Mouse (Mus musculus) intestine, embryonic 16.5 days (tissue): ENCODE data around the gene Ptger3. TPM values are rescaled to one million over a fixed set of nuclear protein-coding genes. Genes with fewer than 3 reads are reported as not detected.

Source experiments
- ATAC-seq: fragments of 200-750 bp; cut with Nextera tagmentation; 2 replicates; pipeline ENCODE4 v1.8.0; 2017; ENCODE audit warnings: moderate TSS enrichment, moderate library complexity
- H3K27ac ChIP-seq: fragments of 300-500 bp; sonication (generic); 2 replicates; pipeline ENCODE4 v1.5.1; 2014; ENCODE audit warnings: mild to moderate bottlenecking, low read length
- H3K27me3 ChIP-seq: fragments of 300-500 bp; sonication (generic); replicated peaks from 2 replicates; pipeline ENCODE4 v1.6.1; 2014; ENCODE audit warnings: low read length, control low read depth, mixed read lengths; ENCODE audit not compliant: control insufficient read depth, insufficient read depth
- H3K36me3 ChIP-seq: fragments of 300-500 bp; sonication (generic); 2 replicates; pipeline ENCODE4 v1.6.1; 2014; ENCODE audit warnings: low read length, control low read depth; ENCODE audit not compliant: control insufficient read depth, insufficient read depth
- H3K4me1 ChIP-seq: fragments of 300-500 bp; sonication (generic); 2 replicates; pipeline ENCODE4 v1.6.1; 2014; ENCODE audit warnings: low read length, control low read depth, mixed read lengths; ENCODE audit not compliant: control insufficient read depth, insufficient read depth
- H3K4me2 ChIP-seq: fragments of 300-500 bp; sonication (generic); 2 replicates; pipeline ENCODE4 v1.6.1; 2014; ENCODE audit warnings: low read depth, low read length, control low read depth
- H3K4me3 ChIP-seq: fragments of 300-500 bp; sonication (generic); 2 replicates; pipeline ENCODE4 v1.5.1; 2014; ENCODE audit warnings: mild to moderate bottlenecking, low read length
- H3K9ac ChIP-seq: fragments of 300-500 bp; sonication (generic); 2 replicates; pipeline ENCODE4 v1.6.1; 2014; ENCODE audit warnings: low read depth, low read length
- H3K9me3 ChIP-seq: fragments of 300-500 bp; sonication (generic); 2 replicates; pipeline ENCODE4 v1.6.1; 2016; ENCODE audit warnings: low read length, control low read depth; ENCODE audit not compliant: control insufficient read depth
- WGBS: fragments of 180-500 bp; shearing (Covaris S2); extraction: QIAGEN DNeasy Blood & Tissue Kit; methylation state at CpG from one replicate; pipeline ENCODE4 v1.1.7; 2014; 5-methylcytosine and 5-hydroxymethylcytosine counted together
- polyA plus RNA-seq: library from polyadenylated mRNA; unstranded; fragments of >200 nt; fragmentation: Nextera tagmentation; extraction: Ambion mirVana; gene quantifications from 2 replicates; pipeline ENCODE4 v1.2.1, GENCODE M21; 2015

Ptger3 gene
- 12.9 and 14.1 TPM in 2 replicates for polyA plus RNA-seq

- peak; percentile 87 for ATAC-seq
- H3K4me3 ChIP-seq: peak within 1 kb of the TSS; percentile 55
- H3K9ac ChIP-seq: peak within 1 kb of the TSS; percentile 65
- no peak within 1 kb of the TSS for H3K27ac ChIP-seq
- peaks cover 11% of the 10 kb centered on the region for H3K4me1 ChIP-seq
- H3K4me2 ChIP-seq: peak within 1 kb of the TSS; percentile 93
- H3K9me3 ChIP-seq: no peaks in the 10 kb centered on the region
- no peaks in the 10 kb centered on the region for H3K36me3 ChIP-seq
- H3K27me3 ChIP-seq: peaks cover 27% of the 10 kb centered on the region
- 1% methylated on average over 84 of the region's 84 CpGs for WGBS
These were observed at the start of gene Ptger3 for GRCm38 (mm10) chr3:157566725-157567565. Ptger3 (plus strand) TSS chr3:157566892.

GRCm38 (mm10) chr3:157517992-157518391 is 48.7 kb upstream of the Ptger3 start:
- Histone ChIP-seq H3K27ac (no peak overlapping the region), H3K4me1 (no peaks in the 10 kb centered on the region; the same call in 1 of the 2 replicates), H3K9me3 (no peaks in the 10 kb centered on the region), H3K4me3 (no peak overlapping the region), H3K36me3 (no peaks in the 10 kb centered on the region), H3K4me2 (no peak overlapping the region), H3K27me3 (peaks cover 2% of the 10 kb centered on the region; the same call in 1 of the 2 replicates), H3K9ac (no peak overlapping the region)
- 55% methylated on average over 2 of the region's 2 CpGs for WGBS
- no peak for ATAC-seq

- Histone ChIP-seq H3K27ac (no peak overlapping the region), H3K4me1 (no peaks in the 10 kb centered on the region), H3K9ac (no peak overlapping the region), H3K4me3 (no peak overlapping the region), H3K9me3 (no peaks in the 10 kb centered on the region), H3K36me3 (no peaks in the 10 kb centered on the region), H3K27me3 (peaks cover 2% of the 10 kb centered on the region; the same call in 1 of the 2 replicates), H3K4me2 (no peak overlapping the region)
- no peak for ATAC-seq
- 0% methylated on average over 1 of the region's 1 CpGs for WGBS
These were observed 46.3 kb upstream of the Ptger3 start for GRCm38 (mm10) chr3:157520433-157520832.

GRCm38 (mm10) chr3:157523834-157524233 is 42.9 kb upstream of the Ptger3 start:
- Histone ChIP-seq H3K36me3 (no peaks in the 10 kb centered on the region), H3K9ac (no peak overlapping the region), H3K9me3 (no peaks in the 10 kb centered on the region), H3K4me3 (no peak overlapping the region), H3K4me2 (no peak overlapping the region), H3K4me1 (no peaks in the 10 kb centered on the region), H3K27ac (no peak overlapping the region), H3K27me3 (peaks cover 6% of the 10 kb centered on the region; the same call in 1 of the 2 replicates)
- WGBS: 30% methylated on average over 1 of the region's 1 CpGs
- no peak for ATAC-seq

GRCm38 (mm10) chr3:157531585-157531984 is 35.1 kb upstream of the Ptger3 start:
- H3K4me1 ChIP-seq: peaks cover 7% of the 10 kb centered on the region
- no peak overlapping the region for H3K27ac ChIP-seq
- peaks cover 22% of the 10 kb centered on the region for H3K27me3 ChIP-seq
- no peak overlapping the region for H3K4me3 ChIP-seq
- no peak overlapping the region for H3K4me2 ChIP-seq
- no peaks in the 10 kb centered on the region for H3K36me3 ChIP-seq
- no peak overlapping the region for H3K9ac ChIP-seq
- ATAC-seq: no peak
- 72% methylated on average over 2 of the region's 2 CpGs for WGBS
- H3K9me3 ChIP-seq: no peaks in the 10 kb centered on the region

- Histone ChIP-seq H3K36me3 (peaks cover 6% of the 10 kb centered on the region; the same call in 1 of the 2 replicates), H3K4me2 (peak within 1 kb of the TSS; percentile 68), H3K27ac (peak within 1 kb of the TSS; percentile 79), H3K9me3 (no peaks in the 10 kb centered on the region), H3K27me3 (peaks cover 16% of the 10 kb centered on the region), H3K4me3 (peak within 1 kb of the TSS; percentile 74), H3K9ac (peak within 1 kb of the TSS; percentile 87), H3K4me1 (peaks cover 7% of the 10 kb centered on the region)
- under 1% methylated on average over 88 of the region's 91 CpGs for WGBS
- peak; percentile 96 for ATAC-seq
These were observed 32.5 kb upstream of the Ptger3 start, which contains the start of gene Zranb2 for GRCm38 (mm10) chr3:157533964-157534785. Zranb2 (plus strand) TSS chr3:157534160.

GRCm38 (mm10) chr3:157534786-157535415 is 31.8 kb upstream of the Ptger3 start:
- peaks cover 11% of the 10 kb centered on the region for H3K27me3 ChIP-seq
- peak overlapping the region; percentile 74 for H3K4me3 ChIP-seq
- peak overlapping the region; percentile 68 for H3K4me2 ChIP-seq
- H3K4me1 ChIP-seq: peaks cover 7% of the 10 kb centered on the region
- peak overlapping the region; percentile 87 for H3K9ac ChIP-seq
- H3K36me3 ChIP-seq: peaks cover 6% of the 10 kb centered on the region; the same call in 1 of the 2 replicates
- no peaks in the 10 kb centered on the region for H3K9me3 ChIP-seq
- peak overlapping the region; percentile 79 for H3K27ac ChIP-seq
- peak; percentile 60 for ATAC-seq
- 3% methylated on average over 15 of the region's 15 CpGs for WGBS

- Histone ChIP-seq H3K9ac (no peak overlapping the region), H3K9me3 (no peaks in the 10 kb centered on the region), H3K27ac (no peak overlapping the region), H3K4me1 (no peaks in the 10 kb centered on the region), H3K4me3 (no peak overlapping the region), H3K4me2 (no peak overlapping the region), H3K36me3 (peaks cover 11% of the 10 kb centered on the region), H3K27me3 (no peaks in the 10 kb centered on the region)
- 91% methylated on average over 2 of the region's 2 CpGs for WGBS
- ATAC-seq: no peak
These were observed 17.4 kb upstream of the Ptger3 start for GRCm38 (mm10) chr3:157549323-157549722.
